Mouse (Mus musculus) spleen, embryonic (tissue): ENCODE results near the gene Map2k6.

Source experiments
- CTCF ChIA-PET: fragments of 350-600 bp; sonication (Branson Sonifier 250); formaldehyde crosslinking; loops from one replicate; lab custom pipeline; 2022; lab: Charles Lee

Gene Map2k6

GRCm38 (mm10) chr11:110449183-110449582 is 50.3 kb downstream of the Map2k6 start:
- CTCF ChIA-PET: interaction anchor here (0.6 kb wide), 1 partner anchor 12 kb away, joined by 9 read pairs; no protein-coding TSS in a partner anchor

GRCm38 (mm10) chr11:110450091-110450757 is 51.3 kb downstream of the Map2k6 start:
- CTCF ChIA-PET: no interaction called here

DNA sequence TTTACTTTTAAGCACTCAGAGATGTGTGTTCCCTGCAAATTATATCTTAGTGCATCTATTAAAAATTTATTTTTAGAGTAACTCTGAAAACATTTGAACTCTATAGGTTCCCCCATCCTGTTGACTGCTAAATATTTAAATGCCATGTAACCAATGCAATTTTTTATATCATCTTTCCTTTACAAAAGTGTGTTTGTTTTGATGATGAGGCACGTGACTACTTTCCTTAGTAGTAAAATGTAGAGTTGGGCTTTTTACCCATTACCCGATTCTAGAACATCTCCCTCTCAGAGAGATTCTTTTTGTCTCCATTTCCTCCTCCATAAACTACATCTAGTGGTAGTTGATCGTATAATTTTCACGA is 51.8 kb downstream of the Map2k6 start:
- CTCF ChIA-PET: no interaction called here

GRCm38 (mm10) chr11:110451590-110451989 is 52.7 kb downstream of the Map2k6 start:
- CTCF ChIA-PET: no interaction called here

- CTCF ChIA-PET: no interaction called here
Observed at GRCm38 (mm10) chr11:110453445-110454154, 54.7 kb downstream of the Map2k6 start.

DNA sequence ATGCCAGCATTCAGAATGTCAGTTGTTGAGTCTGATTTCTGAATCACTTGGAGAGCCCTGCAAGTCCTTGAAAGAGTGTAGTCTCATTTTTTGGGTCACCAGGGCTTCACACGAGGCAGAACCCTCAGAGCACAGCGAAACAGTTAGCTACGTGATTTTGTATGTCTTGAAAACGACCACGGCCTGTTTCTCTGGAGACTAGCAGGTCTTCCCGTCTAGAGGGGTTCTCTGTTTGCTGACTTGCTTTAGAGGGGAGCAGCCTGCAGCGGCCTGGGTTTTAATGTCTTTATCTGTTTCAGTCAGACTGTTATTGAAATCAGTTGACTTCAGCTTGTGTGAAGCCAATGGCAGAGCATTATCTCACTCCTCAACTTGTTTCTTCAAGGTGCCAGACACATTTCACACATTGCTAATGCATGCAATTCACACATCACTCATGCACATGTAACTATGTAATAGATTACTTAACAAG is 58.6 kb downstream of the Map2k6 start:
- CTCF ChIA-PET: no interaction called here

- CTCF ChIA-PET: interaction anchor here (0.6 kb wide), 1 partner anchor 12 kb away, joined by 9 read pairs; no protein-coding TSS in a partner anchor
Observed at GRCm38 (mm10) chr11:110460480-110460879, 61.6 kb downstream of the Map2k6 start.

- CTCF ChIA-PET: interaction anchor here (0.7 kb wide), 1 partner anchor 1003 kb away, joined by 3 read pairs; no protein-coding TSS in a partner anchor
Observed at GRCm38 (mm10) chr11:110461560-110462331, 62.8 kb downstream of the Map2k6 start.

DNA sequence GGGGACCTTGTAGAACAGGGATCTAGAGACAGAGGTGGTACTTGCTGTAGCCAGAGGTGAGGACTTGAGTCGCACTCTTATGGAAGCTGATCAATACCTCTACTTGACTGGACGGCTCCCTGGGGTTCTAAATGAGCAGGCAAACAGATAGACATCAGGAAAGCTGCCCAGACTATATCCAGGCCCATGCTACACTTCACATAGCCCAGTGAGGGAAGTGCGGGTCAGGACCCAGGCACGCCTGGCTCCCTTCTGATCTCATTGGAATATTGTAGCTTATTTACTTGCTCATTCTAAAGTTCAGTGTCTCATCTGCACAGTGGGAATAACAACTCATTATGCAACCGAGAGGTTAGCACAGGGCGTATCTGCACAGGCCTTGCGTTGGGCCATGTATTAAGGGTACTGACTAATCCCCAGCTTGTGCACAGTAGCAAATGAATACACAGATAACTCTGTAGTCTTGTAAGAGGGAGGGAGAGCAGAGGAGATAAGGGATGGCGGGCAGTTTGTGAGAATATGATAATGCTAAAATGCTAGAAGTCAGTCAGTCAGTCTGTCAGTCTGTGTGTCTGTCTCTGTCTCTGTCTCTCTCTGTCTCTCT is 64.2 kb downstream of the Map2k6 start:
- CTCF ChIA-PET: no interaction called here

- CTCF ChIA-PET: no interaction called here
Observed at GRCm38 (mm10) chr11:110463801-110464200, 64.9 kb downstream of the Map2k6 start.

DNA sequence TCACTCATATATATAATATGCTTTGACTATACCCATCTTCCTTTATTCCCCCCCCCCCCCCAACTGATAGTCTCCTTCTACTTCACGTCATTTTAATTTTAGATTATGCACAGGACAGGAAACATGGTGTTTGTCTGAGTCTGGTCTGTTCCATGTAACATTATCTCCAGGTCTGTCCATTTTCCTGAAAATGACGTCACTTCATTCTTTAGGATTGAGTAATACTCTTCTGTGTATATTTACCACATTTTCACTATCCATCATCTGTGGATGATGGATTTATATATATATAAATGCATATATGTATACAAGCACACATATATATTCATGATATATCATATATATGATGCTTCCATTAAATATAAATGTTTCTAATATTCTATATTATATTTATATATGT is 70.1 kb downstream of the Map2k6 start:
- CTCF ChIA-PET: no interaction called here

GRCm38 (mm10) chr11:110470561-110471273 is 71.8 kb downstream of the Map2k6 start:
- CTCF ChIA-PET: no interaction called here

DNA sequence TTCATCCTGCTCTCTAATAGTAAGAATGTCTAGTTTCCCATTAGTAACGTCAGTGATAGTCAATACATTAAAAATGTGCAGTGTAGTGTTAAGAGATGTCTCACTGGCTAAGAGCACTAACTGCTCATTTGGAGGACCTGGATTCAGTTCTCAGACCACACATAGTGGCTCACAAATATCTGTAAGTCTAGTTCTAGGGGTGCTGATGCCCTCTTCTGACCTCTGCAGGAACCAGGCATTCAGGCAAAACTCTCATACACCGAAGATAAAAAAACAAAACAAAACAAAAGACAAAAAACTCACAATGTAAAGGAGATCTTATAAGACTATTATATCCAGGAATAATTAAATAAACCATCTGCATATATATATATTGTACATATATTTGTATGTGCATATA is 72.4 kb downstream of the Map2k6 start:
- CTCF ChIA-PET: no interaction called here

DNA sequence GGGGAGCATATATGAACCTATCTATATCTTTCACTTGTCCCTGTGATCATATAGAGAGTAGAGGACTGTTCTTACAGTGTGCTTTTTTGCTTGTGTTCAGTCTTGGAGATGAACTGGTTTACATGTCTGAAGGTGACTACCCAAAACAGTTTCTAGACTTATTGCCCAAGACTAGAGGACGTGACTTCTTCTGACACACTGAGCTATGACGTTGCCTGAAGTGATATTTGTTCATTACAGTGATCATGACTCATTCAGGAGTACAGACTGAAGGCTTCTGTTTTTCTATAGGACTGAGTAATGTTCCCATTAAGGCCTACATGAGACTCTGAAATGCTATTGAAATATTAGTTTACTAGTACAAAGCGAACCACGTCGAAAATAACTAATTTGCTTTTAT is 73.2 kb downstream of the Map2k6 start:
- CTCF ChIA-PET: no interaction called here

- CTCF ChIA-PET: no interaction called here
Observed at GRCm38 (mm10) chr11:110473495-110473894, 74.6 kb downstream of the Map2k6 start.

DNA sequence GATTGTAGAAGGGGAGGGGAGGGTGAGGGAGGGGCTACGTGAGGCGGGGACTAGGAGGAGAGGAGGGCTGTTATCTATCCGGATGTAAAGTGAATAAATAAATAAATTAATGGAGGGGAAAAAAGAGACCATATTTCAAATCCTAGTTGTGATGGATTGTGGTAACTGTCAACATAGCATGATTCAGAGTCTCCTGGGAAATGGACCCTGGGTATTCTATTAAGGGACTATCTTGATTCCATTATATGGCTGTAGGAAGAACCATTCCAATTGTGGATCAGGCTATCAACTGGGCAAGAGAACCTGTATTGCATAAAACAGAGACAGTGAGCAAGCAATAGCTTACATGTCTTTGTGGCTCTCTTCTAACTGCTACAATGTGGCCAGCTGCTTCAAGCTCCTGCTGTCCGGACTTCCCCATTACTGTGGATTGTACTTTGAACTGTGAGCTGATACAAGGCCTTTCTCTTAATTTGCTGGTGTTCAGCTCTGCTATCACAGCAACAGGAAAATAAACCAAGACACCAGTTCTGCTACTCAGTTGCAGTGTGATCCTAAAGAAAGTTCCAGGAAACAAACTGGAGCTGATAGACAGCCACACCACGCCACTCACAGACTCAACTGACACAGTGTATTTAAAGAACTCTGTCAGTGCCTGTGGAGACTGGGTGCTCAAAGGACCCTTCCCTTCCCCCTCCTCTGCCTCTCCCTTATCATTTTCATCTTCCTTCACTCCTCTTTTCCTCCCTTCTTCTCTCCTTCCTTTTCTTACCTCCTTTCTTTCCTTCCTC is 77.6 kb downstream of the Map2k6 start:
- CTCF ChIA-PET: no interaction called here

- CTCF ChIA-PET: no interaction called here
Observed at GRCm38 (mm10) chr11:110477961-110478869, 79.3 kb downstream of the Map2k6 start.

DNA sequence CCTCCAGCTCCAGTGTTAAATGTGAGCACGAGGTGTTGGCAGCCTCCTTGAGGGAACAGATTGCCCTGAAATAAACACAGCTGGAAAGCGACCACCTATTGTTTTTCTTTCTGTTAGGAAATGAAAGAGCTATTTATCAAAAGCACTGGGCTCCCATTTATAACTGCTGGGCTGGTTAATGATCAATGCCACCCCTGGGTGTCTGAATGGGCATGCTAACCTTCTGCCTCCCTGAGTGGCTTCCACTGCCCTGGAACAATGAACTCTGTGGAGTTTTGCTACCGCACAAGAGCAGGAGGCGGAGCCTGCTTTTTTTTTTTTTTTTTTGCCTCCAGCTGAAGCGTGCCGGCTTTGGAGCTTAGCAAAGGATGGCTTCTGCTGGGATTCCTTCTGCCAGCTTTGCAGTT is 80.1 kb downstream of the Map2k6 start:
- CTCF ChIA-PET: interaction anchor here (0.5 kb wide), 1 partner anchor 849 kb away, joined by 3 read pairs; no protein-coding TSS in a partner anchor

DNA sequence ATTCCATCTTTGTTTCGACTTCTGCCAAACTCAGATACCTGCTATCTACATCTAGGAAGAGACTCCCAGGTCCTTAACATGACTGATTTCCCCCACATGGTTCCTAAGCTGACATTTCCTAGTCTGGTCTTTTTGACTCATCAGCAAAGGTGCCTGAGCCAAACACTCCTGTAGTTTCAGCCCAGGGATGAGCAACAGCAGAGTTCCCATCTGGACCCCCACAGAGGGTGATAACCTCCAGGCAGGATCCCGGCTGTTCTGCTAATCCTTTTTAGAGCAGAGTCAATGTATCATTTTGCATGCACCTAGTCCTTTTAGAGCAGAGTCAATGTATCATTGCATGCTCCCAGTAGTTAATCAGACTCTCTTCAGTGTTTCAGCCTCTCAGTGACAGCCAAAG is 82.5 kb downstream of the Map2k6 start:
- CTCF ChIA-PET: no interaction called here
